Mouse (Mus musculus) T-cell, adult 2 months (primary cell): Measurements from ENCODE around the gene Crebl2.

ENCODE experiments used
- DNase-seq: peaks from one replicate; pipeline ENCODE4 v3.0.0; 2022; ENCODE audit warnings: low spot score

Gene Crebl2

DNA sequence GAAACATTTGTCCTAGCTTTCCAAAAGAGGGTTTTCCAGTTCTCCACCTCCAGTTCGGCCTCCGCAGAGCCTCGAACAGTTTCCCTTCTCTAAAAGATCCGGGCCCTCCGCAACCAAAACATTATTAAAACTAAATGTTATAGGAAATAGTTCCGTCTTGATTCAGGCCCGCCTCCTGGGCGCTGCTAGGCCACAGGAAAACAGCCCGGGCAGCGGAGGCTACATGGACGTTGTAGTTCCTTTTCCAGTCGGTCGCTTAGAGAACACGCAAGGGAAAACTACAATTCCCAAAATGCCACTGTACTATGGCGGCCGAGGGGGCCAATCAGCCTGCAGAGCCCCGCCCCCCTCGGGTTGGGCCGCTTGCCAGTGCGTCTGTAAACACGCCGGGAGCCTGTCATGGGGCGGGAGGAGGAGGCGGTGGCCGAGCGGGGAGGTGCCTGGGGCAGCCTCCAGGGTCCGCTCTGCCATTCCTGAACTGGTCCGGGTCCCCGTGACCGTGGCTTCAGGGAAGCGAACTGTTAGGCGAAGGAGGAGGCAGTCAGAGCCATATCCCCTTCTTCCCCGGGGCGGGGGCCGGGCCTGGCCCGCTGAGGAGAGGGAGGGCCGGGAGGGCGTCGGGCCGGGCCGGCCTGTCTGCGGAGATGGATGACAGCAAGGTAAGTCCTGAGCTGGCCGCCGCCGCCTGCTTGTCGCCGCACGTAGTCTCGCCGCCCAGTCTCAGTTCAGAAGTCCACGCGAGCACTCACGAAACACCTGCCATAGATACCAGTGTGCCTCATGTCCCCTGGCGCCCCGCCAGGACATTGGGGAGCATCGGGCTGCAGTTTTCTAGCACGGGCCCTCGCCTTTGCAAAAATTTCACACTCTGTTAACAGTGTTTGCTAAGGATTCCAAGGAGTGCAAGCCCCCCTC lies at the start of gene Crebl2:
TSS of gene Crebl2 (plus strand) at position 369 of the 915 bp plus-strand sequence.
- DNase-seq: peak; percentile 97

DNA sequence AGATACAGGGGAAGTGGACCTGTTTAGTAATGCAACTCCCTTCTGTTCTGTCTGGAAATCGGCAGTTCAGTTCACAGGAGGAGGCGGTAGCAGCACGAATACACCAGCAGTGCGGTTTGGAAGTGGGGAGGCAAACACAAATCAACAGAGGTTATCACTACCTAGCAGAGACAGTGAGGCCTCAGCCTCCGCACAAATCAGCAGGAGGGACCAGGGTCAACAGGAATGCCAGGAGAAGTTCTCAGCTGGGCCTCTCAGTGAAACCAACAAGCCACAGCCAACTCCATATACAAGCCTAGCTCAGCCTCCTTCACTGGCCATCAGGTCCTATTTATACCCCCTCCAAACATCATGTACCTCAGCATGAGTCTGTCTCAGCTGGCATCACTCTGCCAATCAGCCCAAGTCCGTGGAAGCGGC lies 48.5 kb upstream of the Crebl2 start:
- DNase-seq: no peak

DNA sequence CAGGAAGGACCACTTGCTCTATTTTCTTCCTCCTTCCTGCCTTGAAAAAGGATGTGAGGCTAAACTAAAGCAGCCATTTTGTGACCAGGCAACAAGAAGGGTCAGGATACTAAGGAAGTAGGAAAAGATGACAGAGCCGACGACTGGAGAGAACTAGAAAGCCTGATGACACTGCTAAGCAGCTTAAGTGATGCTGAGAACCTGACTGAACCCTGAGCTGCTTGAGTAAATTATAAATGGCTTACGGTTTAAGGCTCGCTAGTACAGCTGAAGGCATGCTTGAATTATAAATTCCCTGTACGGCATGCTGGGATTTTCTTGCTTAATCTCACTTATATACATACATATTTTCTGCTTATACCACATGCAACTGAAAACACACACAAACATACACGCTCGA lies 47.1 kb upstream of the Crebl2 start:
- DNase-seq: no peak

DNA sequence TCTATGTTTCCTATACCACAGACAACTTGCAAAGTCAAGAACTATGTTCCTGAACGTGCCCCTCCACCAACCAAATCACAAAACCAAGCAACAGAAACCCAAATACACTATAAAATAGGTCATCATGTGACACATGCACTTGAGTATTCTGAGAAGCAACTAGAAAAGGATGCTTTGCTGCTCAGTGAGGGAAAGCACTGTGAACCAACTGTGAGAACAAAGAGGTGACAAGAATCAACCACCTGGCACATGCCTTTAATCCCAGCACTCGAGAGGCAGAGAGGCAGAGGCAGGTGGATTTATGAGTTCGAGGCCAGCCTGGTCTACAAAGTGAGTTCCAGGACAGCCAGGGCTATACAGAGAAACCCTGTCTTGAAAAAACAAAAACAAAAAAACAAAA lies 43.5 kb upstream of the Crebl2 start:
- no peak for DNase-seq

DNA sequence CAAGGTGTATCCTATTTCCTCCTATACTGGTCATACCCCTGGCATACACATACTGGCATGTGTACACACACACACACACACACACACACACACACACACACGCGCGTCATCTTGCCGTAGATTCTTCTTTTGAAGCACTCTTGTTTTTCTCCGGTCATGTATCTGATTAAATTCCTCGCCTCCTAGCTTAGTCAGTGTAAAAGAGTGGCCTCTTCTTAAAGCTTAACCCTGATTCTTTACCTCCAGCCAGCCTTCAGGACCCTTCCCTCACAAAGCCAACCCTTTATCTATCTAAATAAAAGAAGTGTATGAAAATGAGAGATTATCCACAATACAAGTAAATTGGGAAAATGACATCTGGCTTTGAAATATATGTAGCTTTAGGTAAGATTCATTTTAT lies 40.9 kb upstream of the Crebl2 start:
- DNase-seq: no peak

DNA sequence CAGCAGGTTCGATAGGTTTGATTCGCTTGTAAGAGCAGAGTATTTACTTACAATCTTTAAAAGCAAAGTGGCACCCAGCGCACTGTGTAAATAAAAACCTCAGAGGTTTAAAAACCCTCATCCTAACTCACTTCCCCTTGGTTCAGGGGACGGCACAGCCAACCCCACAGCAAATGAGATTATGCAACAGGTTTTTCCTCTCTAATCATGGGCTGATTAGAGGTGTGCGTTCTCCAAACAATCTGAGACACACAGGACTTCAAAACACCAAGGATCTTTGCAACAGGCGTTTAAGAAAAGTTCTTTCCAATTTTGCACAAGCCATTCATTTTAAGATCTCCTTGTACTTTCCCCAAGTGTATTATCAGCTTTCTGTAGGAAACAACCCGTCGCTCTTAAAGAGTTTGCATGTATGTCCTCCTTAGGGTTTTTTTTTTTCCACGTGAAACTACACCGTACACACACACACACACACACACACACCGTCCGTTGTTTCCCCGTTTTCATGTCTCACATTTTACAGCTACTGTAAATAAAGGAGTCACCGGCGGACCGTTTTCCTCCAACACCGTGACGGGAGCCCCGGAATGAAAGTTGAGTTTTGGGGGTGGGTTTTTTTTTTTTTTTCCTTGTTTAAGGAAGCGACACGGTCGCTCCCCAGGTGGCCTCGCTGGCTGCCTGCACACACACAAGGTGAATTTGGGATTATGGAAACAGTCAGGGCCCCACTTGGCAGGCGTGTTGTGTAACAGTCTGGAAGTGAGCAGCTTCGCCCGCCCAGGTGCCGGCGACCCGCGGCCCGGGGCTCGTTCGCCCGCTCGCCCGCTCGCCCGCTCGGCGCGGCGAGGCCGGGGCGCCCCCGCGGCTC lies 38.5 kb upstream of the Crebl2 start:
- peak; percentile 19 for DNase-seq

DNA sequence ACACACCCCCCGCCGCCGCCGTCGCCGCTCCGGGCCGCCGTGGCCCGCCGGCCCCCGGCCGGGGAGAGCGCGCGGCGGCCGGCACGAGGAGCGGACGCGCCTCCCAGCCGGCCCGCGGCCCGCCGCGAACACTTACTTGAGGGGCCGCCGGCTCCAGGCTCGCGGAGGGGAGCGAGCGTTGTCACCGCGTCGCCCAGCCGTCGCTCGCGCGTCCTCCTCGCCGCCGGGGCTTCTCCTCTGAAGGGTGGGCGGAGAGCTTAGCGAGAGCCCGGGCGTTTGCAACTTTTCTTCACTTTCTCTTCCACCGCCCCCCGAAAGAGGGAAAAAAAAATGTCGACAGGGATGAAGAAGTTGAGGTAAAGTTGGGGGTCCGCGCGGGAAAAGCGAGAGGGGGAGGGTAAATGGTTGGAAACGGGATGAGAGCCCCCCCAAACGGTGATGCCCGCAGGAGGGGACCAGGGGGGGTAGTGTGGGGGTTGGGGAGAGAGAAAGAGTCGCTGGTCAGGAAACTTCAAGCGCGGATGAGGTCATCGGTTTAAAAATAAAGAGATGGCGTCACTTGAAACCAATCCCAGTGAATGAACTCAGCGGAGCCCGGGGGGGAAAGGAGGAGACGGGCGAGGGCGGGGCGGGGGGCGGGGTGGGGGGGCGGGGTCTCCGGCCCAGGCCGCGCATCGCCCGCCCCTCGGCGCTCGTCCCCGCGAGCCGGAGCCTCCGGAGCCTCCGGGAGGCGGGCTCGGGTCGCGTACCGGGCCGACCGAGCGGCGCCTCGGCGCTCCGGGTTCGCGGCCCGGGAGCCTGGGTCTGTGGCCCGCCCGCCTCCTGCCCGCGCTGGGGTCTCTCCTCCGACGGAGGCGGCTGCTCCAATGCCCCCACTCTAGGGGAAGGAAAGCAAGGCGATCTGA lies 37.6 kb upstream of the Crebl2 start, which contains the start of gene Dusp16:
TSS of gene Dusp16 (minus strand) at position 485 of the 905 bp plus-strand sequence.
- peak; percentile 86 for DNase-seq

DNA sequence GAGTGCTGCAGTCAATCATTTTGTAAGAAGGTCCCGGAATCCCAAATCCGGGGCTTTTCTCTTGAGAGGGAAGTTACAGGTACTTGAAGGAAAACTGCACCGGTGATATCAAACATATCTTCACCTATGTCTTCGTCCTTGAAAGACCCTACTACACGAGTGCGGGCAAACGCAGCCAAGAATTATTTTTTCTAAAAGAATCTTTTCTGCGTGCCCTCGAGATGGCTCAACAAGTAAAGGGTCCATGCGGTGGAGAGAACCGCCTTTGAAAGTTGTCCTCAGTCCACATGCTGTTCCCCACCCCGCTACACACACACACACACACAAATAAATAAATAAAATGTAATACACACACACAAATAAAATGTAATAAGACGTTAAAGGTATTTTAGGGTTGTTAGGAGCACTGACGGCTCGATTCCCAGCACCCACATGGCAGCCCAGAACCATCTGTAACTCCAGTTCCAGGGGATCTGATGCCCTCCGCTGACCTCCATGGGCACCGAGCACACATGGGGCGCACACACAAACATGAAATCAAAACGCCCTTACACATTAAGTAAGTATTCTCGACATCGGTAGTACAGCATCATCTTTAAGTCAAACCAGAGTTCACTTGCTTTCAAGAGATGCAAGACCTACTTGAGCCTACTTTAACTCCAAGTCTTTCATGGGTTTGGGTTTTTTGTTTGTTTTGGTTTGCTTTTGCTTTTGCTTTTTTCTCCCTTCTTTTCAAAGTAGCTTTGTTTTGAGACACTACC lies 36.7 kb upstream of the Crebl2 start:
- DNase-seq: no peak

DNA sequence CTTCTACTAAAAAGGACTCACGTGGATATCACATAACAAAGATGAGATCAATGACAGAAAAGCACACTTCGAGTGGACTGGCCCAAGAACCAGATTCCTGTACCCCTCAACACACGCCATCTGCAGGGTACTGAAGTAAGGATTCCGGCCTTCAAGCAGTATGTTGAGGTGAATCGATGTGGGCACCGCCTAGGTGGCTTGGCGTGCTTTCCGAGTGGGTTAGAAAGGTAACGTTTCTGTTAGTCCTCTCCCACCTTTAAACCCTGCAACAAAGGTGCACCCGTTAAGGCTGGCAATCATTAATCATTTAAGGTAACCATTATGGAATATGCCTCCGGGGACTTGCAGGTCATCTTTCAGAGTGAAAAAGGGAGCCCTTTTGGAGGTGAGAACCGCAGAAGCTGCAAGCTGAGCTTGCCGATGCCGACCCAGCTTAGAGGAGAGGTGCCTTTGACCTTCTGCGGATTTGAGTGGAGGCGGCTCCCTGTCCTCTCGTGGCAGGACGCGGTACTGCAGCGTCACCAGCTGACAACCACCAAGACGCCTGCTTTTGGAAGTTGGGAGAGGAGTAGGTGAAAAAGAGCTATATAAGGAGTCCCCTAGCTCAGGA lies 35.9 kb upstream of the Crebl2 start:
- DNase-seq: peak; percentile 77

DNA sequence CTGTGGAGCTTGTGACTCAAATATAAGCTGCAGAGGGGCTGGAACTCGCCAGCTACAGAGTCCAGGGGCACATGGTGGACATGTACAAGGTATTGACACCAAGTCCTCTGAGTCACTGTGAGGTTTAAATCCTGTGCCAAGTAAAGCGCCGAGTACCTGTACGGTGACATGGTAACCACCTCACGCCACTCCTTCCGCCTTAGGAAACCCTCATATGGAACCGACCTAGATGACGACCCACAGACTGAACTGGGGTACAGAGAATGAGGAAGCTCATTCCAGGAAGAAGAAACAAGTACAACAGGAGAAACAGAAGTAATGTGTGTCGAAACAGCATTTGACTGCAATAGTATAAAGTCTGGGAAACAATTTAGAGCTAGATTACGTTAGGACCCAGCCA lies 33.7 kb upstream of the Crebl2 start:
- no peak for DNase-seq

DNA sequence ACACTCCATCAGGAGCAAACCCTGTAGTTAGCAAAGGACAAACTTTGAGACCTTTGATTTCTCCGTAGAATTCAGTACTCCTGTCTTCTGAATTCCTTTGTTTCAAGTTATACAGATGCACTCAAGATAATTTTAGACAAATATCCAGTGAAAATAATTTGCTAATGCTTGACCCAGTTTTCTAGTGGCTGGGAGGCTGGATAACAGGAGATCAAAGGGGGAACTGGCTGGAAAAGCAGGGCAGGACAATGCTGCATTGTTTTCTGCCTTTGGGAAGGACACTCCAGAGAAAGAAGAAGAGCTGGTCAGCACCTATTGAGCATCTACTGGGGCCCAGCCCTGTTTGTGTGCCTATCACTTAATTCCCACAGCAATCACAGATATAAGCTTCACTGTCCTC lies 28.5 kb upstream of the Crebl2 start:
- DNase-seq: no peak

DNA sequence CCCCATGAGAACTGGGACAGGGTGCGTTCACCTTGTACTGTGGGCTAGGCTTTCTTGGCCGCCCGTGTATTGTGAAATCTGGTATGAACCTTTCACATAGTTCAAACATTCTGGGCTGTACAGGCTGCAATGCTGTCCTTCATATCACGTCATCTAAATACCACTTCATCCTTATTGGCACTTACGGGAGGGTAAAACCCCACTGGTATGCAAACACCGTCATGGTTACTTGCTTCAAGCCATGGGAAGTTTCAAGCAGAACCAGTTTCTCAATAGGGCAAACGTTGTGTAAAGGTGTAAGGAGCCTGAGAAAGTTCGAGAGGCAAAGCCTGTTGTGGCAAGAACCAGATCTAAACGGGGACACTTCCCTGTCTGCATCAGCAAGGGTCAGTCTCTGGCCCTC lies 27.3 kb upstream of the Crebl2 start:
- no peak for DNase-seq

DNA sequence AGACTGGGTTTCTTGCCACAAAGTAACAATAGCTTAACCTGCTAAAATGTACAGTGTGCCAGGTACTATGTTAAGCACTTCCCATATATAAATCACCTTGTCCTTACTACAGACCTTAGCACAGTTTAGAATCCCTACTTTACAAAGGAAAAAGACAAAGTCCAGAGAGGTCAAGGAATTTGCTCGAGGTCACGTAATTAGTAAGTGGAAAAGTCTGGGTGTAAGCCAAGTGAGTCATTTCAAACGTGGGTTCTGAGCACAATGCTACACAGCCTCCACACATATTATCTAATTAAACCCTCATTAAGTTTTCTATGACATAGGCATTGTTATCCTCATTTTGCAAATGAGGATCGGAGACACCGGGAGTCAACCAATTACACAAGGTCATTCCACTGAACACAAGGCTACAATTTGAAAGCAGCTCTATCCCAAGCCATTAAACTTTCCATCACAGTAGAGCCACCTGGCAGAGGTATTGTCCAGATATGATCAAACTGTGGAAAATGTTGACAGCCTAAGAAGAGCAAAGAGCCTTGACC lies 25.1 kb upstream of the Crebl2 start:
- DNase-seq: no peak

DNA sequence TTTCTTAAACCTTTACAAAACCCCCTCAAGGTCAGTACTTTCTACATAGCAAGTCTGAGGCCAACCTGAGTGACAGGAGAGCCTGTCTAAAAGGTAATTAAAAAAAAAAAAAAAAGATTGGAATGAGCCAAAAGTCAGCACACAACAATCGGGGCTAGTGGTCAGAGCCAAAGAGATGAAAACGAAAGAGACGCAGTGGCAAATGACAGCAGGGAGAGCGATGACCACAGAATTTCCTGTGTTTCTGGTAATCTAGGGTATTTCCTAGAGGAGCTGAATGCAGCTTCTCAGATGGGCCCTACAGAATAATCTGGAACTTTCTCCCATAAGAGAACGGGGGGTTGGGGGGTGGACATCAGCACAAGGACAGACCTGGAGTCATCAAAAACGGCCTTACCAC lies 23.8 kb upstream of the Crebl2 start:
- no peak for DNase-seq

DNA sequence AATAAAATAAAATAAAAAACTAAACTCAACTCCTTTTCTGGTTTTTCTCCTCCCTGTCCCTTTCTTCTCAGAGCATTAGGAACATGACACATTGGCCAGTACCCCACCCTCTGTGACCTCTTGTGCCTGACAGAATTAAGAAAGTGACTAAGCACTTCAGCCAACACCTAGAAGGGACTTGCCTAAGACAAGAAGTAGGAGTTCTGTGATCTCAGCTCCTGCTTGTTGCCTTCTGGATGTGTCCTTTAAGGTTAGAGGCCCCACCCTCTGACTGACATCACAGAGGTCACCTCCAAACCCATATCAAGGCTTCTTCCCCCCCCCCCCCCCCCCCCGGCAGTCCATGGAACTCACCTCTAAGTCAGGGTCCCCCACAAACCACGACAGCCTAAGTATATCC lies 22.9 kb upstream of the Crebl2 start:
- no peak for DNase-seq

DNA sequence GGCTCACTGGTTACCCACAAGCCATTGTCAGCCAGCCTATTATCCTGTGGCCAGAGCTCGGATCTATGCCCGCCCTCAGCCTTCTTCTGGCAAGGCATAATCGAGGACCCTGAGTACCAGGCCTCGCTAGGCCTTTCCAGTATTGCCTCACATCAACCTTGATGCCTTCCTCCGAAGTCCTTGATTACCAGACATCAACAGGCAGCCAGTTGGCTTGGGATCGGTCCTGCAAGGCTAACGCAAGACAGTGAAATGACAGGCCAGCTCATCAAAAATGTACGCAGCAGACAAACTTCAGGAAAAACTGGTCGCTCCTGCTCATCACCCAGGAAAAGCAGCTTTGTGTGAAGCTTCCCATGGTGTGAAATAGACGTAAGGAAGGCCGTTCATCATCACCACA lies 22.2 kb upstream of the Crebl2 start:
- no peak for DNase-seq

DNA sequence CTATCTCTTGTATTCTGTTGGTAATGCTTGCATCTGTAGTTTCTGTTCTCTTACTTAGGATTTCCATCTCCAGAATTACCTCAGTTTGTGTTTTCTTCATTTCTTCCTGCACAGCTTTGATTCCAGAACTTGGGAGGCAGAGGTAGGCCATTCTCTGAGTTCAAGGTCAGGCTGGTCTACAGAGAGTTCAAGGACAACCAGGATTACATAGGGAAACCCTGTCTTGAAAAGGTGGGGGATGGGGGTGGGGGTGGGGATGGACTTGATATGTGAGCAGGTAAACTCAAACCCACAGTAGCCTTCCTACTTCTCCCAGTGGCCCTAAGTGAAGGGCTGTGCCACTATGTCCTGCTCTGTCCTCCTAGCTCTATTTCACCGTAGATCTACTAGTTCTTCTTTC lies 16.9 kb upstream of the Crebl2 start:
- no peak for DNase-seq

DNA sequence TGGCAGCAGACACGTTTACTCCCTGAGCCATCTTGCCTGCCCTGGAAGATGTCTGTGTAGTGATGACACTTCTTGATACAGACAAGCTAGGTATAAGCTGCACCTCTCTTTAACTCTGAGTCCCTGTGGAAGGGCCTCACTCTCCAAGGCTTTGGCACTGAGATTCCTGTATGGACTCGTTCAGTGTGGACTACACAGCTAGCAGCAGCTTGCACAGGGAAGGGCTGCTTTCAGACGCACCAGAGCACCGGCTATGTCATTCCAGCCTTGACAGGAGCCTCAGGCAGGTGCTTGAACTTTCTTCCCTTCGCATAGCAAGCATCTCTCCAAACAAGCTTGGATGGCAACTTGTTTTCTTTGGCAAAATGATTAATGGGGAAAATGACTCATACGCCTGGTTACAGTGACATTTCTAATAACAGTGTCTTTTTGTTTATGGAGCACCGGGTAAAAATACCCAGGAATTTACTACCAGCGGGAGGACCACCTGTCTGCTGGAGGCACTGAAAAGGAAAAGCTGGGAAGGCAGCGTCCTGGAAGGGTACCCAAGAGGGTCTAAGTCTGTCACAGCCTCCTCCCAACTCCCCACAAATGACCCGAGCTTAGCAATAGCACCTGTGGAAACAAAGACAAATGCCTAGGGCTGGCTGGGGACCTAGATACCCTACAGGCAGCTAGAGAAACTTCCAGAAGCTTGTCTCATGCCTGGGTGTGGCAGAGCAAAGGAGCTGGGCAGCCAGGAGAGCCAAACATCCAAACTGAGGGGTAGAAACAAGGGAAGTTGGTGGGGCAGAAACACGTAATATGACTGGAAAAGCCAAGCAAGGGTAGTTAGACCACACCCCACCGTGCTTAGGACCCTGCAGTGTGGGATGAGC lies 12.7 kb upstream of the Crebl2 start:
- no peak for DNase-seq

DNA sequence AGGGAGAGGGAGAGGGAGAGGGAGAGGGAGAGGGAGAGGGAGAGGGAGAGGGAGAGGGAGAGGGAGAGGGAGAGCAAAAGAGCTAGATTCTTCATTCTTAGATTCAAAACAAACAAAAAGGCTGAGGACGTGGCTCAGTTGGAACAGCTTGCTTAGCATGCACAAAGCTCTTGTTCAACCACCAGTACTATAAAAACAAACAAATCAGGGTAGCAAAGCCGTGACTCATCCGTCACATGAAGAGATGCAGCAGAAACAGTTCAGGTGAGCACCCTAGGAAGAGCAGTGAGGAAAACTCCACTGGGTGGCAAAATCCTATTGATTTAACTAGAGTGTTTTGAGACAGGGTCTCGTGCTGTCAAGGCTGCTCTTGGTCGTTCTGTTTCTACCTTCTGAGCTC lies 10.2 kb upstream of the Crebl2 start:
- no peak for DNase-seq
